Mouse (Mus musculus) mammary gland, adult 2 months (tissue): ENCODE measurements around the gene 4933427D14Rik. TPM values are rescaled to one million over a fixed set of nuclear protein-coding genes. Genes with fewer than 3 reads are reported as not detected.

ENCODE experiments used
- polyA plus RNA-seq: library from polyadenylated mRNA; depleted of rRNA; stranded (reverse); fragments of >200 nt; gene quantifications from 2 replicates; pipeline ENCODE4 v1.2.3, GENCODE M21; 2012; ENCODE audit warnings: low replicate concordance; rRNA removed

4933427D14Rik gene
- 3.6 and 3.7 TPM in 2 replicates for polyA plus RNA-seq

GRCm38 (mm10) chr11:72207204-72207833 lies at the start of gene 4933427D14Rik, which contains the start of gene Txndc17:
TSS of gene 4933427D14Rik (minus strand) at chr11:72207459.
TSS of gene Txndc17 (plus strand) at chr11:72207547.

GRCm38 (mm10) chr11:72215410-72215797 lies 8.1 kb upstream of the 4933427D14Rik start, which contains the start of gene Med31:
TSS of gene Med31 (minus strand) at chr11:72215592.

GRCm38 (mm10) chr11:72206341-72207203 lies 687 bp downstream of the 4933427D14Rik start, which contains the start of gene Gm43951:
TSS of gene Gm43951 (minus strand) at chr11:72206840.

GRCm38 (mm10) chr11:72135383-72136158 lies 71.7 kb downstream of the 4933427D14Rik start, which contains the start of gene Pitpnm3:
TSS of gene Pitpnm3 (minus strand) at chr11:72135778.

Other genes starting within 250 kb of the 4933427D14Rik start
- gene Aipl1, start 169.9 kb downstream of the 4933427D14Rik start, polyA plus RNA-seq = 0.08 and 0.16 TPM in 2 replicates
- 2.0 and 2.2 TPM in 2 replicates for gene Pimreg, start 165.4 kb downstream of the 4933427D14Rik start, polyA plus RNA-seq
- 4.8 and 5.1 TPM in 2 replicates for gene Pitpnm3, start 71.7 kb downstream of the 4933427D14Rik start, polyA plus RNA-seq
- gene Gm43951, start 619 bp downstream of the 4933427D14Rik start, polyA plus RNA-seq = 0.11 and 0.17 TPM in 2 replicates
- gene Txndc17, start 88 bp upstream of the 4933427D14Rik start, polyA plus RNA-seq = 32.5 and 49.9 TPM in 2 replicates
- 3.1 and 5.3 TPM in 2 replicates for gene Med31, start 8.1 kb upstream of the 4933427D14Rik start, polyA plus RNA-seq
- not detected in 2 replicates for gene Slc13a5, start 59.8 kb upstream of the 4933427D14Rik start, polyA plus RNA-seq
- 28.6 and 59.1 TPM in 2 replicates for gene Xaf1, start 94.2 kb upstream of the 4933427D14Rik start, polyA plus RNA-seq
- 0.17 TPM in 2 replicates for gene Fbxo39, start 107.0 kb upstream of the 4933427D14Rik start, polyA plus RNA-seq
- gene Tekt1, start 155.0 kb upstream of the 4933427D14Rik start, polyA plus RNA-seq = 0.10 and 0.19 TPM in 2 replicates
- gene Smtnl2, start 204.3 kb upstream of the 4933427D14Rik start, polyA plus RNA-seq = 5.4 and 45.0 TPM in 2 replicates
- gene Ggt6, start 228.1 kb upstream of the 4933427D14Rik start, polyA plus RNA-seq = 3.4 and 4.8 TPM in 2 replicates
- 42.3 TPM in 2 replicates for gene Mybbp1a, start 233.9 kb upstream of the 4933427D14Rik start, polyA plus RNA-seq